Mouse (Mus musculus) kidney, postnatal 0 days (tissue): Measurements from ENCODE around the gene Arfip2. TPM values are rescaled to one million over a fixed set of nuclear protein-coding genes. Genes with fewer than 3 reads are reported as not detected.

Experiments used
- ATAC-seq: fragments of 200-750 bp; cut with Nextera tagmentation; replicated peaks from 2 replicates; pipeline ENCODE4 v1.8.0; 2017; ENCODE audit warnings: low read depth, moderate number of reproducible peaks, moderate TSS enrichment, moderate library complexity; ENCODE audit not compliant: low FRiP score
- DNase-seq: peaks from one replicate; pipeline ENCODE4 v3.0.0-alpha.2; 2016; ENCODE audit warnings: low spot score
- H3K27ac ChIP-seq: fragments of 300-500 bp; sonication (generic); 2 replicates; pipeline ENCODE4 v1.5.1; 2014; ENCODE audit warnings: mild to moderate bottlenecking
- H3K27me3 ChIP-seq: fragments of 300-500 bp; sonication (generic); 2 replicates; pipeline ENCODE4 v1.6.1; 2014; ENCODE audit warnings: low read length, mixed read lengths; ENCODE audit not compliant: insufficient read depth
- H3K36me3 ChIP-seq: fragments of 300-500 bp; sonication (generic); 2 replicates; pipeline ENCODE4 v1.6.1; 2014; ENCODE audit warnings: low read length, mixed read lengths; ENCODE audit not compliant: insufficient read depth
- H3K4me1 ChIP-seq: fragments of 300-500 bp; sonication (generic); replicated peaks from 2 replicates; pipeline ENCODE4 v1.6.1; 2014; ENCODE audit warnings: antibody characterized with exemption, low read length, mixed read lengths; ENCODE audit not compliant: insufficient read depth
- H3K4me2 ChIP-seq: fragments of 300-500 bp; sonication (generic); 2 replicates; pipeline ENCODE4 v1.6.1; 2014; ENCODE audit warnings: mild to moderate bottlenecking, low read length, moderate library complexity, mixed read lengths
- H3K4me3 ChIP-seq: fragments of 300-500 bp; sonication (generic); replicated peaks from 2 replicates; pipeline ENCODE4 v1.5.1; 2014; ENCODE audit warnings: low read depth, low read length
- H3K9ac ChIP-seq: fragments of 300-500 bp; sonication (generic); 2 replicates; pipeline ENCODE4 v1.6.1; 2014; ENCODE audit warnings: low read depth, low read length
- H3K9me3 ChIP-seq: fragments of 300-500 bp; sonication (generic); replicated peaks from 2 replicates; pipeline ENCODE4 v1.6.1; 2016; ENCODE audit warnings: low read length, inconsistent platforms, mixed read lengths
- CTCF ChIP-seq: IDR thresholded peaks from 2 replicates; pipeline ENCODE4 v1.5.1; 2016; ENCODE audit warnings: antibody characterized with exemption, low read depth, mild to moderate bottlenecking, moderate library complexity
- WGBS: fragments of 180-500 bp; shearing (Covaris S2); extraction: QIAGEN DNeasy Blood & Tissue Kit; methylation state at CpG from one replicate; pipeline ENCODE4 v1.1.7; 2014; 5-methylcytosine and 5-hydroxymethylcytosine counted together
- polyA plus RNA-seq: library from polyadenylated mRNA; unstranded; fragments of >200 nt; fragmentation: Nextera tagmentation; extraction: Ambion mirVana; gene quantifications from 2 replicates; pipeline ENCODE4 v1.2.1, GENCODE M21; 2015

Gene Arfip2
- polyA plus RNA-seq, 1 experiment from 2014 or later: 72.0 TPM

DNA sequence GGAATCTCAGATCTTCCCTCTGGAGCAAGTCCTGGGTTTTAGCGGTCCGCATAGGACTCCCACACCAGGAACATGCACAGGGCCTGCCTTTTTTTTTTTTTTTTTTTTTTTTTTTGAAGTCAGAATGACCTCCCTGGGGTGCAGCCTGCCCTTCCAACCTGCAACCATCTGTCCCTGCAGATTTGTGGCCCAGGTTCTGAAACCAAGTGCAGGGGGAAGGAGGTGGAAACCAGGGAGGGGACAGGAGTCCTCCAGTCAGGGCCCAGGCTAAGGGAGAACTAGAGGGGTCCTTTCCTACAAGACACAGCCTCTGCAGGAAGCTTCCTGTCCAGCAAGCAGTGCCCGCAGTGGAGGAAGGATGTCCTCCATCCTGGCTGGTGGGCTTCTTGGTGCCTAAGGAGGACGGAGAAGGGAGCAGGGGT, 7.7 kb downstream of the Arfip2 start:
- H3K4me3 ChIP-seq: peak overlapping the region; percentile 92
- peak overlapping the region; percentile 83 for H3K4me2 ChIP-seq
- TF ChIP-seq CTCF: no peak
- 0 out of 2 replicates have a peak overlapping the region, but pooled peaks have one; percentile 25 for H3K27ac ChIP-seq
- peak overlapping the region; percentile 86 for H3K9ac ChIP-seq
- no peaks in the 10 kb centered on the region for H3K27me3 ChIP-seq
- peaks cover 10% of the 10 kb centered on the region for H3K4me1 ChIP-seq
- DNase-seq: no peak
- 9% methylated on average over 4 of the region's 4 CpGs for WGBS
- no peaks in the 10 kb centered on the region for H3K9me3 ChIP-seq
- ATAC-seq: no peak
- peaks cover 15% of the 10 kb centered on the region; the same call in 1 of the 2 replicates for H3K36me3 ChIP-seq

DNA sequence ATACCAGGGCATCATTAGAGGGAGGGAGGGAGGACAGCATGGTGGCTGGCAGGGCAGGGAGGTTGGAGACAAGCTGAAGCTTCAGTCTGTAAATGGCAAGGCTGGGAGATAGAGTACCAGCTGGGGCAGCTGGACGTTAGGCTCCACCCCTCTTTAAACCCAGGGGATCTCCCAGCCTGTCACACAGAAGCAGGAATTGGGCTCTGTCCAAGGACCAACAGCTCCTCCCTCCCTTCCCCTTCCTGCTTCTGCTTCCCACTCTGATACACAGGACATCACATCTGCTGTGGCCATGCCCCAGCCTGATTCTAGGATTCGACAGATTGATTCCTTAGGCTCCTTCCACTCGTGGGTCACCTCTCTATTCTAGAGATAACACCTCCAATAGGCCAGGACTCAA, 11.6 kb downstream of the Arfip2 start:
- Histone ChIP-seq H3K27ac (no peak overlapping the region), H3K4me1 (peaks cover 10% of the 10 kb centered on the region), H3K27me3 (no peaks in the 10 kb centered on the region), H3K9ac (no peak overlapping the region), H3K9me3 (no peaks in the 10 kb centered on the region), H3K36me3 (peaks cover 11% of the 10 kb centered on the region; the same call in 1 of the 2 replicates), H3K4me3 (no peak overlapping the region), H3K4me2 (no peak overlapping the region)
- 24% methylated on average over 3 of the region's 3 CpGs for WGBS
- DNase-seq (peak; percentile 81), ATAC-seq (no peak)
- TF ChIP-seq CTCF: no peak

DNA sequence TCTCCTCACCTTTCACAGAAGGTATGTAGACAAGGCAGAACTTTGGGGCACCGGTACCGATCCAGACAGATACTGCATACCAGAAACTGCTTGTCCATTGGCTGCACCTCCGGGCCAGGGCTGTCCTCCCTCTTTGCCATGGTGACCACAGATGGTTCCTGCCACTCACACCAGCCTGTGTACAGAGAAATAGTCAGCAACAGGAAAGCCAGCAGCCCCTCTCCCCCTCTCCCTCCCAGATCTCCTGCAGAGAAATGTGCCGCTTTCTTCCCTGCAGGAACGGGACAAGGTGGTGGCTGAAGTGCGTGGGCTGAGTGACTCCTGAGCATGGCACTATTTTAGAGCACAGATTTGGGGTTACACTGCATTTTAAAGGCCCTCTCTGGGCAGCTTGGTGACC, 14.8 kb downstream of the Arfip2 start:
- TF ChIP-seq CTCF: no peak
- Histone ChIP-seq H3K9me3 (no peaks in the 10 kb centered on the region), H3K36me3 (peaks cover 17% of the 10 kb centered on the region), H3K9ac (no peak overlapping the region), H3K4me3 (no peak overlapping the region), H3K27ac (no peak overlapping the region), H3K4me1 (peaks cover 5% of the 10 kb centered on the region; the same call in 1 of the 2 replicates), H3K4me2 (no peak overlapping the region), H3K27me3 (no peaks in the 10 kb centered on the region)
- WGBS: 68% methylated on average over 6 of the region's 6 CpGs
- ATAC-seq (peak; percentile 60), DNase-seq (no peak)

DNA sequence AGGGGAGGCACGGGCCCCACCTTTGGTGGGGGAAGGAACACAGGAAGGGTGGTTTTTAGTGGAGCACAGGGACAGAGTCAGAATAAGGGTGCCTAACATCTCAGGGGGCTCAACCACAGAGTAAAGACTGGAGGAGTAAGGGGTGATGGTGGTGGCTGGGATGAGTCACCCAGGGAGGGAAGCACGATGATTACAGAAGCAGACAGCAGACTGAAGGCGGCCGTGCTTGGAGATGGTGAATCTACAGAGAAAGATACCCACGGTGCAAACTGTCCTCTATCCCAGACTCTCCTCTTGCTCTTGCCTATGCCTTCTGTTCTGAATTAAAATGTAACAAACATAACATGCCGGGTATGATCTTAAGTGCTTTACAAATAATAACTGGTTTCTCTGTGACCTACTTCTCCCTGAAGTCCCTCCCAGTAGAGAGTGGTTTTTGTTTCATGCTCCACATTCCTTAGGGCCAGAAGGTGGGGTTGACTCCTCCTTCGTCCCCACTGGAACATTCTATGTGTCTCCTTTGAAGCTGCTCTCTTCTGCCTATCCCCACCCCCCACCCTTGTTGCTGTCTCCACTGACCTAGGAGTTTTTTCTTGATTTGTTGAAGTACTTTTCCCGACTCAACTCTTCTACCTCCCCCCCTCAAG, 18.4 kb downstream of the Arfip2 start:
- no peak overlapping the region for H3K4me2 ChIP-seq

DNA sequence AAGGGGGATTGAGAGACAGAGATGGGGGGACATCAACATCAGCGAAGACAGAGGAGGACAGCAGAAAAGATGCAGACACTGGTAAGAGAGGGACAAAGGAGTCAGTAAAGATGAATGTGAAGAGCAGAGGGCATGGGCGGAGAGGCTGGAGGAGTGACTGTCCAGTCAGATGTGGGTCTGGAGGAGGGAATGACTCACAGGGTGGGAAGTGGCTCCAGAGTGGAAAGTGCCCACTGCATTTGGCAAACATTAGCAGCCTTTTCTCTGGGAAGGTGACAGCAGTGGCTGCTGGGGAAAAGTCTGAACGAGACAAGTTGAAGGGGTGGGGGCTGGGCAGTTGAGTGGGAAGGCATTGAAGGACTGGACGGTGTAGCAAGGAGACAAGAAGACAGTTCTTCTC, 19.2 kb downstream of the Arfip2 start:
- H3K9me3 ChIP-seq: no peaks in the 10 kb centered on the region
- no peaks in the 10 kb centered on the region for H3K4me1 ChIP-seq
- 0 out of 2 replicates have a peak overlapping the region, but pooled peaks have one; percentile 54 for H3K27ac ChIP-seq
- no peak for TF ChIP-seq CTCF
- no peak overlapping the region for H3K9ac ChIP-seq
- peaks cover 48% of the 10 kb centered on the region for H3K36me3 ChIP-seq
- 69% methylated on average over 4 of the region's 4 CpGs for WGBS
- no peaks in the 10 kb centered on the region for H3K27me3 ChIP-seq
- no peak overlapping the region for H3K4me3 ChIP-seq
- ATAC-seq (0 out of 2 replicates have a peak, but pooled peaks have one; percentile 25), DNase-seq (no peak)
- H3K4me2 ChIP-seq: no peak overlapping the region

More for the DNA sequence above, 18.4 kb downstream of the Arfip2 start:
- DNase-seq (peak; percentile 50), ATAC-seq (no peak; the same call in 1 of the 2 replicates)
- Histone ChIP-seq H3K4me3 (no peak overlapping the region), H3K36me3 (peaks cover 44% of the 10 kb centered on the region), H3K27me3 (no peaks in the 10 kb centered on the region), H3K27ac (peak overlapping the region; percentile 54; the same call in 1 of the 2 replicates), H3K9me3 (no peaks in the 10 kb centered on the region), H3K4me1 (no peaks in the 10 kb centered on the region), H3K9ac (no peak overlapping the region)
- no peak for TF ChIP-seq CTCF
- WGBS: 70% methylated on average over 8 of the region's 8 CpGs

DNA sequence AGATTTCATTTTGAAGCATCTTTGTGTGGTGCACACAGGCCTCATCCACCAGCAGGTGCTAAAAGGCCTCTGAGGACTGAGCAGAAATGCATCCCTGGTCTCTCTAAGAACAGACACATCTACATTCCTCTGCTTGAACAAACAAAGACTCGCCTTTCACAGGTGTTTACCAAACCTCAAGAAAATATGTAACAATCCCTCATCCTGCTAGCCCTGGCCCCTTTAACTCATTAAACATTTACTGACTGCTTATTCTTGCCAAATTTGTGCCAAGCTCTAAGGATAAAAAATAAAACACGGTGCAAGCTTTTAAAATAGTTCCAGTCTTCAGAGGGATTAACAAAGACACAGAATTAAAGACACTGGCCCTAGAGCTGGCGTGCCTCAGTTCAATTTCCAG, 20.5 kb downstream of the Arfip2 start:
- Histone ChIP-seq H3K4me1 (no peaks in the 10 kb centered on the region), H3K9ac (no peak overlapping the region), H3K4me2 (no peak overlapping the region), H3K36me3 (peaks cover 45% of the 10 kb centered on the region), H3K4me3 (no peak overlapping the region), H3K27me3 (no peaks in the 10 kb centered on the region), H3K27ac (no peak overlapping the region), H3K9me3 (no peaks in the 10 kb centered on the region)
- no peak for ATAC-seq
- DNase-seq: no peak
- no peak for TF ChIP-seq CTCF
- WGBS: 77% methylated on average over 3 of the region's 3 CpGs
